Mouse (Mus musculus) frontal cortex, postnatal 14 days (tissue): ENCODE data around the gene Dpf1.

Experiments
- DNase-seq, 2 experiments: peaks; one replicate each; pipeline ENCODE4 v3.0.0; 2022; ENCODE audit warnings: low spot score in 2 of 2

Dpf1 gene

GRCm38 (mm10) chr7:29288942-29289638 lies 14.7 kb upstream of the Dpf1 start, which contains the start of gene Ppp1r14a:
TSS of gene Ppp1r14a (plus strand) at chr7:29289308.
- DNase-seq, result no peak

GRCm38 (mm10) chr7:29289856-29290255 lies 13.9 kb upstream of the Dpf1 start:
- no peak for DNase-seq

GRCm38 (mm10) chr7:29290691-29291485 lies 12.9 kb upstream of the Dpf1 start:
- no peak for DNase-seq

- no peak for DNase-seq
Observed at GRCm38 (mm10) chr7:29291616-29292457, 11.9 kb upstream of the Dpf1 start.

GRCm38 (mm10) chr7:29292458-29293098 lies 11.2 kb upstream of the Dpf1 start:
- DNase-seq, result no peak

GRCm38 (mm10) chr7:29293131-29294065 lies 10.4 kb upstream of the Dpf1 start:
- no peak for DNase-seq

GRCm38 (mm10) chr7:29294111-29294761 lies 9.5 kb upstream of the Dpf1 start:
- no peak for DNase-seq

GRCm38 (mm10) chr7:29295861-29296647 lies 7.7 kb upstream of the Dpf1 start:
- no peak for DNase-seq

GRCm38 (mm10) chr7:29296998-29297397 lies 6.8 kb upstream of the Dpf1 start:
- DNase-seq, result no peak

GRCm38 (mm10) chr7:29301127-29301566 lies 2.6 kb upstream of the Dpf1 start:
- DNase-seq, result peak in 1 of 2 experiments; percentile 54

- DNase-seq, result no peak
Observed at GRCm38 (mm10) chr7:29302641-29303040, 1.1 kb upstream of the Dpf1 start.

GRCm38 (mm10) chr7:29304463-29305262 lies 912 bp downstream of the Dpf1 start:
- DNase-seq, result peak in 1 of 2 experiments; percentile 47

GRCm38 (mm10) chr7:29305263-29305988 lies 1.7 kb downstream of the Dpf1 start:
- DNase-seq, result no peak

- no peak for DNase-seq
Observed at GRCm38 (mm10) chr7:29306108-29306507, 2.4 kb downstream of the Dpf1 start.

GRCm38 (mm10) chr7:29306619-29307018 lies 2.9 kb downstream of the Dpf1 start:
- no peak for DNase-seq

GRCm38 (mm10) chr7:29307350-29308104 lies 3.8 kb downstream of the Dpf1 start:
- DNase-seq, result peak; percentile 88 to 93

GRCm38 (mm10) chr7:29309221-29309721 lies 5.5 kb downstream of the Dpf1 start:
- peak in 1 of 2 experiments; percentile 63 for DNase-seq
